Mouse (Mus musculus): ENCODE results near the gene 4931406P16Rik.
A peak's percentile ranks its signal among the peaks of the same experiment; 100 is the strongest.

- TF ChIP-seq POLR2A (IDR thresholded peaks at IDR 0.05; ENCODE audit: extremely low read depth, insufficient read depth, low read length) (0 out of 2 replicates have a peak, but pooled peaks have one; percentile 2), CTCF (IDR thresholded peaks at IDR 0.05; ENCODE audit: extremely low read depth, insufficient read depth, low read length) (no peak)
These were observed 78.5 kb downstream of the 4931406P16Rik start for GRCm38 (mm10) chr7:34234610-34235561.
